Mouse (Mus musculus) heart, postnatal 0 days (tissue): ENCODE results near the gene Chn2.

ENCODE experiments used
- CTCF ChIP-seq: IDR thresholded peaks from 2 replicates; pipeline ENCODE4 v1.5.1; 2016; ENCODE audit warnings: antibody characterized with exemption, control low read depth, low read depth
- EP300 ChIP-seq: IDR thresholded peaks from 2 replicates; pipeline ENCODE4 v1.6.1; 2016; ENCODE audit warnings: antibody characterized with exemption, low read depth

- no peak for TF ChIP-seq EP300
- TF ChIP-seq CTCF = no peak
Measured at GRCm38 (mm10) chr6:54318618-54319017, 279.3 kb downstream of the Chn2 start.
